Mouse (Mus musculus) heart, adult 18-20 months (tissue): ENCODE data around the gene AI413582. TPM values are rescaled to one million over a fixed set of nuclear protein-coding genes. Genes with fewer than 3 reads are reported as not detected.

Experiments used
- DNase-seq, 2 experiments: peaks; one replicate each; pipeline ENCODE4 v3.0.0; 2021 to 2022; ENCODE audit warnings: mixed read lengths in 1 of 2
- total RNA-seq, 2 experiments: library from RNA; stranded (reverse); gene quantifications; 2 replicates each; pipeline ENCODE4 v1.2.3; 2021

The AI413582 gene
- total RNA-seq, 2 experiments from 2014 or later: 9.3 to 10.6 TPM

DNA sequence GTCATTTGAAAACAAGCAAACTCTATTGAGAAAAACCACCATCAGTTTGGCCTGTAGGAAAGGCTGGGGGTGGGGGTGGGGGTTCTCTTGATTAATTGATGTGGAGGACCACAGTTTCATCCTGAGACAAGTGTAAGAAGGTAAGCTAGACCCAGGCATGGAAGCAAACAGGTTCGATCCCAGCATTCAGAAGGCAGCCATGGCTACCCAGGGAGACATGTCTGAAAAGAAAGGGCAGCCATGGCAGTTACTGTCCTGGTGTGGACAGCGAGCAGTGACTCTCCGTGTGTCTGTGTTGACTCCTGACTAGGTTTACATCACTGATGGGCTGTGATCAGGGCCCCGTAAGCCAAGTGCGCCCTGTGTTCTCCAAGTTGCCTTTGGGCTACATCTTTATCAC, 44.3 kb downstream of the AI413582 start, which contains the start of gene Grm4:
Grm4 (minus strand) TSS at position 101 of the 400 bp plus-strand sequence.
- no peak for DNase-seq

DNA sequence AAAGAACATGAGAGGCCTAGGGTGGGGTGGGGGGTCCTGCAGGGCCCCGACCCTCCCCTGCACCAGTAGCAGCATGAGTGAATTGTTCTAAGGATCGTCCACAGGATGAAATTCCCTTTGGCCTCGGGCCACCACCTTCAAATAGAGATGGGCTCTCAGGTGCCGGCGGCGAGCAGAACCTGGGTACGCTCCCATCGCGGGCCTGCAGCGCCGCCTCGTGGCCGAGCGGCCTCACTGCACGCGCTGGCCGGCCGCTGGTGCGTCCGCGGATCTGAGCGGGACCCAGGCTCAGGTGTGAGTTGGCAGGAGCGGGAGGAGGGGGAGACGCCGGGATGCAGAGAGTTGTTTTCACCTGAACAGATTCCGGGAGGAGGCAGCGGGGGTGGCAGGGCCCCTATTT, 45.0 kb downstream of the AI413582 start:
- DNase-seq: peak; percentile 18 to 48

DNA sequence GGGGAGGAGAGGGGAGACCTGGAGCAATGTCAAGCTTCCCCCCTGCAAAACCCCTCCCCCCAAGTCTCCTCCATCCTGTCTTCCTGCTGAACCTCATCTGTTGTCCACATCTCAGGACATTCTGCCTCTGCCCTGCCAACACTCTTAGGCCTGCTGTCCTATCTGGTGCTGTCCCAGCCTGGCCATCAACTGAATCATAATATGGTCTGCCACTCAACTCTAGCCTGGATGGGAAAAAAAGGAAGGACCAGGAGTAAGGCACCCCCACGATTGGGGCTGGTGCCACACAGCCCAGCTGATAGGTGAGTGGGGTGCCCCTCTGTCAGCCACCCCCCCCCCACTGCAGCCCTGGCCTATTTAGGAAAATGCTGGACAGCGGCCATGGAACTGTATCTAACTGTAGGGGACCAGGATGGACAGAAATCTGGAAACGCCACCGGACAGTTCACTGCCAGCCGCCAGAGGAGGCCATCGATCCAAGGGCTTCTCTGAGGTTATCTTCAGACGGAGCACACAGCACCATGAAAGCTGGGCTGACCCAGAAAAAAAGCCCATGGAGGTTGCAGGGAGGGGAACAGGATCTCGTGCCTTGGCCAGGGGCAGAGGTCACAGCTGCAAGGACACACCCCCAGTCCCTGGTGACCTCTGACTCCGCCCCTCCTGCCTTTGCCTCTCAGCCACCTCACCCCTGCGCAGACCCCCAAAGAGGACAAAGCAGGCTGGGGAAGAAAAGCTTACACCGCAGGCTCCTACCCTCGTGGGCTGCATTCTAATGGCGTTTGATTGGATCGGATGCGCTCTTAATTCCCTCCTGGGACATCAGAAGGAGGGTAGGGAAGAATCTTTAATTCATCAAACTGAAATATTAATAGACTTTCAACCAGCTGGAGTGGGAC, 46.6 kb downstream of the AI413582 start:
- DNase-seq: no peak

DNA sequence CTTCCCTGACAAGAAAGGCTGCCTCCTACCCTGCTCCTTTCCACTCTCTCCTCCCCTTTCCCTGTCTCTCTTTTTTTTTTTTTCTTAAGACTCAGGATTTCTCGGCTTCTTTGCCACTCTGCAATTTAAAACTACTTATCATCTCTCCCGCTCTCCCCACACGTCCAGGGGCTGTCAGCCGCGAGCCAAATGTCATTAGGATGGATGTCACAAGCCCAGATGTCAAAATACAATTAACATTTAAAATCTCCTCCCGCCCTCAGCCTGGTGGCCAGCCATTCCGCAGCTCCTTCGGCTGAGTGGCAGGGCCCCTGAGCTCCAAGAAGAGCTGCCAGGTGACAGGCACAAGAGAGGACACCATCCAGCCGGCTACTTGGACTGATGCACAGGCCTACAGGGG, 47.3 kb downstream of the AI413582 start:
- DNase-seq: no peak

DNA sequence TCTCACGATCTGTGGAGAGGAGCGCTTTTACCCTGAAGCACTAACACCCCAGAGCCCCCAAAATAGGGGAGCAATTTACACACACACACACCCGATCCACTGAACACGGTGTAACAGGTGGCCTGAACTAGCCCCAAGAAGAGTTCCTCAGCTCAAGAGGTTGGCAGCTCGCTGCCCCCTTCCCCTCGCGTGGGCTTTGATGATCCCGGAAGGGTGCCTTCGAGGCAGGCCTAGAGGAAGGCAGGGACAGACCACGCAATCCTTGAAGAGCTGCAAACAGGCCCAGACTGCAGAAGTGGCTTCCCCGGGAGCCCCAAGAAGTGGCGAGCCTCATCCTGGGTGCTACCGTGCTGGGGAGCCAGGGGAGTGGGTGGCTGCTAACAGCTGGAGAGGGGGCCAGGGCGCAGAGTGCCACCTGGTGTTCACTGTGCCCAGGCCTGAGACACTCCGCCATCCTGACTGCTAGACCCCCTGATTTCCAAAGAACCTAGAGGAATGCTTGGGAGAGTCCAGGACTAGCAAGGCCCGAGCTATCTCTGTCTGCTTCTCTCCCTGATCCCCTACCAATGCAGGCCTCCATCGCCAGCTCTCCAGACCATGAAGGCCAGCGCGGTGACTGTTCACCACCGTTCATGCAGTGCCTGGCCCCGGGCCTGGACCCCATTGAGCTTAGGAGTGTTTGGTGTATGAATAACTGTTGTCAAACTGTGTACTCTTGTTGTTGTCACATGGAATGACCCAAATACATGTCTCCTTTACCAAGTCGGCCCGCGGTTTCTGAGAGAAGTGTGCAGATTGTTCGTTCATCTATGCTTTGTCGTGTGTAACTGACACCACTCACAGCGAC, 51.4 kb downstream of the AI413582 start:
- DNase-seq: no peak

Other genes starting within 250 kb of the AI413582 start
- under 1 TPM; 0.15 to 0.18 TPM for gene Grm4, start 44.4 kb downstream of the AI413582 start, total RNA-seq
- gene Hmga1, start 9.3 kb downstream of the AI413582 start, total RNA-seq: 10 to 100 TPM; 47.3 to 52.7 TPM
- 100 to 1,000 TPM; 323 to 334 TPM for gene Nudt3, start 57.7 kb upstream of the AI413582 start, total RNA-seq
- gene RPS10-NUDT3, start 69.5 kb upstream of the AI413582 start, total RNA-seq: under 1 TPM in 1 of 2 experiments, not detected in 1; 0.84 TPM
- 100 to 1,000 TPM; 527 to 608 TPM for gene Rps10, start 70.9 kb upstream of the AI413582 start, total RNA-seq
- gene Pacsin1, start 89.8 kb upstream of the AI413582 start, total RNA-seq: under 1 TPM; 0.25 to 0.67 TPM
- under 1 TPM in 1 of 2 experiments, not detected in 1; 0.18 TPM for gene Spdef, start 163.2 kb upstream of the AI413582 start, total RNA-seq